Mouse (Mus musculus) E14TG2a.4 (cell line): ENCODE results near the gene Frmd4b.

Source experiments
- CTCF ChIP-seq: conservative IDR thresholded peaks from 2 replicates; pipeline ENCODE4 v1.5.1; 2014; ENCODE audit warnings: low read length
- NANOG ChIP-seq: IDR thresholded peaks from 2 replicates; pipeline ENCODE4 v1.6.1; 2014; ENCODE audit warnings: borderline replicate concordance, low read length, mixed read lengths

- TF ChIP-seq CTCF (no peak), NANOG (no peak)
Measured at GRCm38 (mm10) chr6:97589031-97589430, 28.3 kb downstream of the Frmd4b start.
